Comparison of ENCODE assay signal across 10 mouse cellular contexts in the genomic region with DNA sequence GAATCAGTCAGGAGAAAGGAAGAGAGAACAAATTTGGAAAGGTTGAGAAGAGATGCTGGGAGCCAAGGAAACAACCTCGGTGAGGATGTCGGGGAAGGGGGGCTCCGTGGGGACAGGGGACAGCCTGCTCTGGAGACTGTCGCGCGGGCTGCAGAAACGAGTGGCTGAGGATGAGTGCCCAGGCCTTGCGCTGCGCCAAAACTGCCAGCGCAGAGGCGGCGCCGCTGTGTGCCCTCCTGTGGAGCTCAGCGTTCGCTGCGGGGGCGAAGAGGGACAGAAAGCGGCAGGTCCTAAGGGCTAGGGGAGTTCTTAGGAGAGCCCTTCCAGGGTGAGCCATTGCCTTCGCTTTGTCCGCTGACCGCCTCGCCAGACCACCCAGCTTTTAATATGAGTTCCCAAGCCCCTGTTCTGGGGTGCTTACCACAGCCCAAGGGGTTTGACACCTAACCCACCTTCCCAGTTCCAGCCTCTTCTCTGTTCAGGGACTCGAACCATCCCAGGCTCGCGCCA. TPM values are rescaled to one million over a fixed set of nuclear protein-coding genes. Genes with fewer than 3 reads are reported as not detected.
DNase-seq lines count a peak whose midpoint lies in the region; ATAC-seq and TF ChIP-seq lines count a peak whose summit lies in the region.
"Had no signal": no experiment of that assay in that cellular context is flagged by ENCODE, and none has a peak within 500 bp of the region (broad histone marks: within the 10 kb centered on the region; RNA-seq: fewer than 3 reads in every experiment).

No protein-coding gene starts in this region.

- peak; percentile 11; the same call in 1 of the 2 replicates for ATAC-seq in embryonic facial prominence, embryonic 11.5 days (replicated peaks; ENCODE audit: insufficient number of reproducible peaks, low FRiP score, low TSS enrichment, low read depth)
- peak; percentile 4 for ATAC-seq in hindbrain, embryonic 13.5 days (ENCODE audit: low FRiP score)
- 0 out of 2 replicates have a peak, but pooled peaks have one; percentile 20 for ATAC-seq in megakaryocyte progenitor cell, adult 5-6 weeks (replicated peaks; ENCODE audit: poor library complexity)

- peak overlapping the region; percentile 99 for H3K4me2 ChIP-seq in embryonic facial prominence, embryonic 11.5 days (ENCODE audit: low read depth, low read length)
- H3K4me2 ChIP-seq in hindbrain, embryonic 13.5 days: peak overlapping the region; percentile 99

- peaks cover 22% of the 10 kb centered on the region for H3K4me1 ChIP-seq in heart, embryonic 10.5 days
- H3K4me1 ChIP-seq in ES-E14 (ENCODE audit: control insufficient read depth in 2 of 2, insufficient read depth in 2 of 2, low read length in 2 of 2, poor library complexity in 1 of 2): peaks cover 0 to 2% of the 10 kb centered on the region in 2 experiments; a peak in 1 of 4 replicates
- peaks cover 6% of the 10 kb centered on the region for H3K4me1 ChIP-seq in embryonic facial prominence, embryonic 11.5 days (ENCODE audit: control insufficient read depth, insufficient read depth, low read length)
- H3K4me1 ChIP-seq in hindbrain, embryonic 13.5 days (replicated peaks): peaks cover 30% of the 10 kb centered on the region

- WGBS in heart, embryonic 10.5 days: under 1% methylated on average over 25 of the region's 25 CpGs
- WGBS in embryonic facial prominence, embryonic 11.5 days: under 1% methylated on average over 22 of the region's 25 CpGs
- WGBS in hindbrain, embryonic 13.5 days: under 1% methylated on average over 25 of the region's 25 CpGs

- no peak overlapping the region for H3K27ac ChIP-seq in heart, embryonic 10.5 days
- H3K27ac ChIP-seq in ES-E14 (ENCODE audit: insufficient read depth, low read depth, low read length, poor library complexity, severe bottlenecking): no peak overlapping the region
- no peak overlapping the region for H3K27ac ChIP-seq in embryonic facial prominence, embryonic 11.5 days (replicated peaks; ENCODE audit: low read depth, low read length)
- no peak overlapping the region for H3K27ac ChIP-seq in hindbrain, embryonic 13.5 days

- no peak overlapping the region for H3K9ac ChIP-seq in ES-E14 (ENCODE audit: insufficient read depth, low read depth, low read length, poor library complexity, severe bottlenecking)
- H3K9ac ChIP-seq in embryonic facial prominence, embryonic 11.5 days (replicated peaks; ENCODE audit: low read length): no peak overlapping the region; the same call in 1 of the 2 replicates
- H3K9ac ChIP-seq in hindbrain, embryonic 13.5 days: peak overlapping the region; percentile 82

- no peak for DNase-seq in heart, embryonic 10.5 days (ENCODE audit: low spot score)
- DNase-seq in heart, adult 9 months (ENCODE audit: low spot score in 2 of 2): no peak
- no peak for DNase-seq in ES-E14 (ENCODE audit: low read depth, low spot score)
- peak; percentile 4 for DNase-seq in embryonic facial prominence, embryonic 11.5 days (ENCODE audit: low spot score)
- DNase-seq in natural killer cell, adult 2 months (ENCODE audit: low spot score in 2 of 2): no peak
- DNase-seq in thymus, postnatal 10 days (ENCODE audit: low spot score in 2 of 2): no peak

- in situ Hi-C loops in ES-E14 (cut with MboI; ENCODE audit: low sequenced_read_pairs in 2 of 2, unreplicated experiment in 2 of 2): no loop called here

- peaks cover 80% of the 10 kb centered on the region for H3K27me3 ChIP-seq in heart, embryonic 10.5 days (ENCODE audit: insufficient read depth, poor library complexity, severe bottlenecking)
- peaks cover 61% of the 10 kb centered on the region for H3K27me3 ChIP-seq in embryonic facial prominence, embryonic 11.5 days (ENCODE audit: control insufficient read depth, insufficient read depth, low read length)
- peaks cover 72% of the 10 kb centered on the region for H3K27me3 ChIP-seq in hindbrain, embryonic 13.5 days

- H3K4me3 ChIP-seq in heart, embryonic 10.5 days: peak overlapping the region; percentile 71
- peak overlapping the region; percentile 61 to 70 for H3K4me3 ChIP-seq in ES-E14 (ENCODE audit: insufficient read depth in 1 of 2, low read depth in 1 of 2, low read length in 2 of 2, poor library complexity in 1 of 2, severe bottlenecking in 1 of 2)
- H3K4me3 ChIP-seq in embryonic facial prominence, embryonic 11.5 days (ENCODE audit: low read depth, low read length): peak overlapping the region; percentile 52
- peak overlapping the region; percentile 69 for H3K4me3 ChIP-seq in hindbrain, embryonic 13.5 days
- H3K4me3 ChIP-seq: erythroblast, embryonic 14.5 days had no signal

- H3K9me3 ChIP-seq in heart, embryonic 10.5 days: no peaks in the 10 kb centered on the region
- no peaks in the 10 kb centered on the region for H3K9me3 ChIP-seq in ES-E14 (ENCODE audit: control insufficient read depth, insufficient read depth, low read depth, low read length)
- H3K9me3 ChIP-seq in embryonic facial prominence, embryonic 11.5 days (replicated peaks; ENCODE audit: control insufficient read depth, low read length): no peaks in the 10 kb centered on the region
- no peaks in the 10 kb centered on the region for H3K9me3 ChIP-seq in hindbrain, embryonic 13.5 days

- no peaks in the 10 kb centered on the region for H3K36me3 ChIP-seq in heart, embryonic 10.5 days
- no peaks in the 10 kb centered on the region for H3K36me3 ChIP-seq in ES-E14 (ENCODE audit: control insufficient read depth, insufficient read depth, low read length, poor library complexity, severe bottlenecking)
- H3K36me3 ChIP-seq in embryonic facial prominence, embryonic 11.5 days (replicated peaks; ENCODE audit: control insufficient read depth, insufficient read depth, low read depth, low read length): no peaks in the 10 kb centered on the region
- no peaks in the 10 kb centered on the region for H3K36me3 ChIP-seq in hindbrain, embryonic 13.5 days

TF ChIP-seq in ES-E14, 5 proteins besides CTCF, POLR2A, EP300 and RAD21:
- TF ChIP-seq HCFC1 (IDR thresholded peaks at IDR 0.05; ENCODE audit: borderline replicate concordance, insufficient read depth, low read length) (no peak), ZNF384 (IDR thresholded peaks at IDR 0.05; ENCODE audit: low read depth, low read length) (no peak), MAFK (IDR thresholded peaks at IDR 0.05; ENCODE audit: insufficient read depth, low read depth, low read length) (no peak), ZC3H11A (IDR thresholded peaks at IDR 0.05; ENCODE audit: borderline replicate concordance, low read depth, low read length) (no peak), CHD2 (IDR thresholded peaks at IDR 0.05; ENCODE audit: low read depth, low read length) (no peak)

RNA-seq across cellular contexts. Expression of a gene that starts 0.8 kb away (rescaled TPM):
- polyA plus RNA-seq in heart, embryonic 10.5 days (2016; fragmentation: Nextera tagmentation; extraction: Ambion mirVana): 0.04 and 0.19 TPM in 2 replicates
- total RNA-seq in ES-E14 (2012; rRNA removed): not detected in 2 replicates
- polyA plus RNA-seq in embryonic facial prominence, embryonic 11.5 days (2014; fragmentation: Nextera tagmentation; extraction: Ambion mirVana): 0.46 and 0.56 TPM in 2 replicates
- polyA plus RNA-seq in hindbrain, embryonic 13.5 days (2015; fragmentation: Nextera tagmentation; extraction: Ambion mirVana): 4.2 and 5.1 TPM in 2 replicates
- not detected in 2 replicates for total RNA-seq in megakaryocyte progenitor cell, adult 5-6 weeks (2015)
- total RNA-seq in megakaryocyte progenitor cell, adult 5-6 weeks (2017): not detected in 2 replicates
- total RNA-seq: CH12.LX had no signal
- polyA plus RNA-seq: erythroblast, embryonic 14.5 days had no signal
